Mouse (Mus musculus): Measurements from ENCODE around the gene Wiz. TPM values are rescaled to one million over a fixed set of nuclear protein-coding genes. Genes with fewer than 3 reads are reported as not detected.

Wiz gene
- polyA plus RNA-seq, 1 experiment from 2014 or later = 16.2 TPM

DNA sequence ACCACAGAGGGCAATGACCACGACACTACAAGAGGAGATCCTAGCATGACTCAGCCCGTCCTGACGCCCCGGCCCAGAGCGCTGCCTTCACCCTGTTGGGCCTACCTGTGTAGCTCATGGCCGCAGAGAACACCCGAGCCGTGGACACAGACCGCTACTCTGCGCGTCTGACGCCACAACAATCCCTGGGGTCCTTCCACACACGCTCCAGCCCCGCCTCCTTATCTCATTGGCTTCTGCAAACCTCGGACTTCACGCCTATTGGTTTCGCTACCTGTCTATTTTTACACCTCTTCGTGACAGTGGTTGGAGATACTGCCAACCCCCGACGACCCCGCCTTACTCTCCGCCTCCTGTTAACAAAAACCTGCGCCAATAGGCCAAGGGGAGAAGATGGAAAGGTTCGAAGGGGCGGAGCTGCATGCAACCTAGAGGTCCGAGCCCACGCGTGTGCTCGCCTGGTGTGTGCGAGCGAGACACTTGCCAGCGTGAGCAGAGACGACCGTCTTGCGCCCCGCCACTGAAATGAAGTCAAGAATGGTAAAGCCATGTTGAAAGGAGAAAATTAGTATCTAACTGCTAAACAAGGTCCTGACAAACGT lies 38.8 kb downstream of the Wiz start, which contains the start of gene Akap8l:
Akap8l (minus strand) TSS at position 226 of the 602 bp plus-strand sequence.
- Histone ChIP-seq H3K27me3 (ENCODE audit: control insufficient read depth, insufficient read depth, low read length) (no peaks in the 10 kb centered on the region), H3K27ac (ENCODE audit: low read depth, low read length) (peak within 1 kb of the TSS; percentile 76), H3K4me2 (peak within 1 kb of the TSS; percentile 89), H3K4me1 (ENCODE audit: control insufficient read depth, insufficient read depth, low read length) (peaks cover 9% of the 10 kb centered on the region), H3K9me3 (replicated peaks; ENCODE audit: control insufficient read depth, low read length) (no peaks in the 10 kb centered on the region), H3K9ac (ENCODE audit: low read depth, low read length) (peak within 1 kb of the TSS; percentile 92), H3K4me3 (ENCODE audit: low read depth, low read length) (peak within 1 kb of the TSS; percentile 93), H3K36me3 (ENCODE audit: control insufficient read depth, insufficient read depth, low read length) (peaks cover 6% of the 10 kb centered on the region; the same call in 1 of the 2 replicates)
- ATAC-seq (replicated peaks; ENCODE audit: insufficient number of reproducible peaks, low FRiP score, low TSS enrichment) = peak; percentile 95
- WGBS (ENCODE audit: insufficient replicate concordance) = under 1% methylated on average over 37 of the region's 37 CpGs

DNA sequence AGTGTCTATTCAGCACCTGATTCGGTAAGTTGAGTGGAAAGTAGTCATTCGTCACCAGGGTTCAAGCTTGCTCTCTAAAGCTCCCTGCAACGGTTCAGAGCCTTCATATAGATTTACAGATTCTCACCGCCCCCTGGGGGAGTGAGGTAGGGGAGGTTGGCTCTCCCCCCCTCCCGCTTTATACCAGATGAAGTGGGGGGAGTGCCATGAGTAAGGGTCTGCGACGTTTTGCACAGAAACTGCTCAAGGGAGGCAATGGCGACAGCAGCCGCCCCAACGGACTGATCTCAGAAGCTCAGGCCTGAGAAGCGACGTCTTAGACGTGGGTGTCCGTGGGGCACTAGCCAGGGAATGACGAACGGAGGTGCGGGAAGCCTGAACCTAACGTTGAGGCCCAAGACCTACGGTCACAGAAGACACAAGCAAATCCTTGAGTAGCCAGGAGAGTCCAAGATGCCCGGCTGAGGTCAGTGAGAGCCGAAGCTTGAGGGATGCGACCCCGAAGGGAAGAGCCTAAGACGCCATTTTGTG lies 39.3 kb downstream of the Wiz start:
- H3K9me3 ChIP-seq (replicated peaks; ENCODE audit: control insufficient read depth, low read length) = no peaks in the 10 kb centered on the region
- H3K27me3 ChIP-seq (ENCODE audit: control insufficient read depth, insufficient read depth, low read length) = no peaks in the 10 kb centered on the region
- H3K4me2 ChIP-seq = peak overlapping the region; percentile 89
- H3K9ac ChIP-seq (ENCODE audit: low read depth, low read length) = peak overlapping the region; percentile 92
- peak overlapping the region; percentile 76 for H3K27ac ChIP-seq (ENCODE audit: low read depth, low read length)
- peak overlapping the region; percentile 93 for H3K4me3 ChIP-seq (ENCODE audit: low read depth, low read length)
- peaks cover 9% of the 10 kb centered on the region for H3K4me1 ChIP-seq (ENCODE audit: control insufficient read depth, insufficient read depth, low read length)
- peaks cover 3% of the 10 kb centered on the region; the same call in 1 of the 2 replicates for H3K36me3 ChIP-seq (ENCODE audit: control insufficient read depth, insufficient read depth, low read length)
- 0 out of 2 replicates have a peak, but pooled peaks have one; percentile 11 for ATAC-seq (replicated peaks; ENCODE audit: insufficient number of reproducible peaks, low FRiP score, low TSS enrichment)
- WGBS (ENCODE audit: insufficient replicate concordance) = under 1% methylated on average over 24 of the region's 24 CpGs

DNA sequence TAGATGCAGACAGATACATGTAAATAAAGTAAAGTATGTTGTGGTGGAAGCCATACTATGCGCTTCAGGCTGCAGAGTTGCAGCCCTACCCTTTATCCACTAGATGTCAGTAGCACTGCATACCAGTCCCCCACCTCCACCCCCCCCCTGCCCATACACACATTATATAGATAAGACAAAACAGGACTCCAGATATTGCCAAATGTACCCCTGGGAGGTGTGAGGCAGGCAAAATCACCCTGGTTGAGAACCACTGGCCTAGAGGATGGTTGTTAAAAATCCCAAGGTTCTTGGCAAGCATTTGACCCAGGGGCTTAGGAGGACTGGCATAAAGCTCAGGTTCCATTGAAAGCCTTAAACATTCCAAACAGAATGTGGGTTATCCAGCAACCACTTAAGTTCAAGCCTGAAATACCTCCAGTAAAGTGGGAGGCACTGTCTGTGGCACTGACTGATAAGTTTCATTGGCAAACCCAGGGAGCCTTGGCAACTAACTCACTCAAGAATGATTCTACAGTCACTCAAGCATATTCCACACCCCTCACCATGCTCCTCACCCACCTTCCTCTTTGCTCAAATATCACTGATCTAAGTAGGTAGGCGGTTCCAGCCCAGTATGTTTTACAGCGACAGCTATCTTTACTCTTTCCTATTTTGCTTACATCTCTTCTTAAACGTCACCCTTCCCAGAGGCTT lies 40.1 kb downstream of the Wiz start:
- H3K36me3 ChIP-seq (ENCODE audit: control insufficient read depth, insufficient read depth, low read length) = no peaks in the 10 kb centered on the region; the same call in 1 of the 2 replicates
- H3K9me3 ChIP-seq (replicated peaks; ENCODE audit: control insufficient read depth, low read length) = no peaks in the 10 kb centered on the region
- peaks cover 9% of the 10 kb centered on the region for H3K4me1 ChIP-seq (ENCODE audit: control insufficient read depth, insufficient read depth, low read length)
- WGBS (ENCODE audit: insufficient replicate concordance) = 6% methylated on average over 4 of the region's 4 CpGs
- H3K27ac ChIP-seq (ENCODE audit: low read depth, low read length) = peak overlapping the region; percentile 76; the same call in 1 of the 2 replicates
- no peaks in the 10 kb centered on the region for H3K27me3 ChIP-seq (ENCODE audit: control insufficient read depth, insufficient read depth, low read length)
- ATAC-seq (replicated peaks; ENCODE audit: insufficient number of reproducible peaks, low FRiP score, low TSS enrichment) = no peak; the same call in 1 of the 2 replicates
- H3K4me2 ChIP-seq = peak overlapping the region; percentile 89
- H3K9ac ChIP-seq (ENCODE audit: low read depth, low read length) = peak overlapping the region; percentile 92
- H3K4me3 ChIP-seq (ENCODE audit: low read depth, low read length) = peak overlapping the region; percentile 93

DNA sequence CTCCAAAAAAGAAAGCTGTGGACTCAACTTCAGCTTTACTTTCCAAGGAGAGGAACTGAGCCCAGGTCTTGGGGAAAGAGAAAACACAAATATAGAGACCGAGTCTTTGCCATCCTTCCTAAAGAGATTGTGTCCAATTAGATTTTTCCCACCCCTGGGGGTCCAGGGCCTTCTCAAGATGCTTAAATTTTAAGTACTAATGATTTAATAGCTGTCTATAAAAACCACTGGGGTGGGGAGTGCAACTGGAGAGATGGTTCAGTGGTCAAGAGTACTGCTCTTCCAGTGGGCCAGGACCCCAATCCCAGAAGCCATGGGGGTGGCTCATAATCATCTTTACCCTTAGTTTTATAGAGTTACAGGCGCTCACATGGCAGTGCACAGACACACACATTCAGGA lies 40.8 kb downstream of the Wiz start:
- no peak for ATAC-seq (replicated peaks; ENCODE audit: insufficient number of reproducible peaks, low FRiP score, low TSS enrichment)
- Histone ChIP-seq H3K9me3 (replicated peaks; ENCODE audit: control insufficient read depth, low read length) (no peaks in the 10 kb centered on the region), H3K36me3 (ENCODE audit: control insufficient read depth, insufficient read depth, low read length) (no peaks in the 10 kb centered on the region; the same call in 1 of the 2 replicates), H3K27ac (ENCODE audit: low read depth, low read length) (no peak overlapping the region), H3K9ac (ENCODE audit: low read depth, low read length) (0 out of 2 replicates have a peak overlapping the region, but pooled peaks have one; percentile 35), H3K4me2 (peak overlapping the region; percentile 89), H3K4me3 (ENCODE audit: low read depth, low read length) (no peak overlapping the region), H3K4me1 (ENCODE audit: control insufficient read depth, insufficient read depth, low read length) (peaks cover 9% of the 10 kb centered on the region), H3K27me3 (ENCODE audit: control insufficient read depth, insufficient read depth, low read length) (no peaks in the 10 kb centered on the region)
- WGBS (ENCODE audit: insufficient replicate concordance) = 84% methylated on average over 2 of the region's 2 CpGs

DNA sequence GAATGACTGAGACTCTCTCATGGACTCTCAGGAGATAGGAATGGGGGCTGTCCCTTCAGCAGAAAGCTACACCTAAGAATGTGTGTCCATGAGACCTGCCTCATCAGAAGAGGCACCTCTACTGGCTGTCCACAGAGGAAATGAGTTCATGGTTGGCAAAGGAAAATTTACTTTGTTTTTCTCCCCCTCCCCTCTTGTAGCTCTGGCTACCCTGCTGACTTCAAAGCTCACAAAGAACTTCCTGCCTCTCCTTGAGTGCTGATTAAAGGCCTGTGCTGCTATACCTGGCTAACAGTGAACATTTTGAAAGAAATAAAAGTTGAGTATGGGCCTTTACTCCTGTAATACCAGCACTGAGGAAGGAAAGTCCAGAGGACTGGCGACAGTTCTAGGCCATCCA lies 48.1 kb downstream of the Wiz start:
- no peaks in the 10 kb centered on the region for H3K4me1 ChIP-seq (ENCODE audit: control insufficient read depth, insufficient read depth, low read length)
- no peaks in the 10 kb centered on the region for H3K9me3 ChIP-seq (replicated peaks; ENCODE audit: control insufficient read depth, low read length)
- no peak overlapping the region for H3K4me3 ChIP-seq (ENCODE audit: low read depth, low read length)
- no peak overlapping the region for H3K4me2 ChIP-seq
- no peaks in the 10 kb centered on the region for H3K27me3 ChIP-seq (ENCODE audit: control insufficient read depth, insufficient read depth, low read length)
- WGBS (ENCODE audit: insufficient replicate concordance) = 85% methylated on average over 1 of the region's 1 CpGs
- H3K9ac ChIP-seq (ENCODE audit: low read depth, low read length) = no peak overlapping the region
- no peak for ATAC-seq (replicated peaks; ENCODE audit: insufficient number of reproducible peaks, low FRiP score, low TSS enrichment)
- peaks cover 7% of the 10 kb centered on the region; the same call in 1 of the 2 replicates for H3K36me3 ChIP-seq (ENCODE audit: control insufficient read depth, insufficient read depth, low read length)
- no peak overlapping the region for H3K27ac ChIP-seq (ENCODE audit: low read depth, low read length)

DNA sequence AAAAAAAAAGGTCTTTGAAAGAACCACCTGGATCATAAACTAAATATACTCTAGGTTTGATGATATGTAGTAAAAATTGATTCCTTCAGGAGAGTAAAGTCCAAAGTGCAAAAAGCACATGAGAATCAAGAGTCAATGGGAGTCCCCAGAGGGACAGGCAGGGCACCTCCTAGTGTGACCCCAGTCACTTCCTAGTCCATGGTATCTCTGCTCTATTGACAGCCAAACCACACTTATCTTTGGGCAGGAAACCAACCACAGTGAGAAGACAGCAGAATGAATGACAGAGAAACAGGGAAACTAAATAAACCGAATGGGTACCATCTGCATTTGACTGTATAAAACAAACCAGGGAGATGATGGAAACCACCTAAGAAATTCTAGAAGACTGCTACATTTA lies 49.1 kb downstream of the Wiz start:
- Histone ChIP-seq H3K4me1 (ENCODE audit: control insufficient read depth, insufficient read depth, low read length) (no peaks in the 10 kb centered on the region), H3K9ac (ENCODE audit: low read depth, low read length) (no peak overlapping the region), H3K27me3 (ENCODE audit: control insufficient read depth, insufficient read depth, low read length) (no peaks in the 10 kb centered on the region), H3K4me2 (no peak overlapping the region), H3K36me3 (ENCODE audit: control insufficient read depth, insufficient read depth, low read length) (peaks cover 16% of the 10 kb centered on the region), H3K4me3 (ENCODE audit: low read depth, low read length) (no peak overlapping the region), H3K9me3 (replicated peaks; ENCODE audit: control insufficient read depth, low read length) (no peaks in the 10 kb centered on the region), H3K27ac (ENCODE audit: low read depth, low read length) (no peak overlapping the region)
- WGBS (ENCODE audit: insufficient replicate concordance) = 55% methylated on average over 1 of the region's 1 CpGs
- no peak for ATAC-seq (replicated peaks; ENCODE audit: insufficient number of reproducible peaks, low FRiP score, low TSS enrichment)

DNA sequence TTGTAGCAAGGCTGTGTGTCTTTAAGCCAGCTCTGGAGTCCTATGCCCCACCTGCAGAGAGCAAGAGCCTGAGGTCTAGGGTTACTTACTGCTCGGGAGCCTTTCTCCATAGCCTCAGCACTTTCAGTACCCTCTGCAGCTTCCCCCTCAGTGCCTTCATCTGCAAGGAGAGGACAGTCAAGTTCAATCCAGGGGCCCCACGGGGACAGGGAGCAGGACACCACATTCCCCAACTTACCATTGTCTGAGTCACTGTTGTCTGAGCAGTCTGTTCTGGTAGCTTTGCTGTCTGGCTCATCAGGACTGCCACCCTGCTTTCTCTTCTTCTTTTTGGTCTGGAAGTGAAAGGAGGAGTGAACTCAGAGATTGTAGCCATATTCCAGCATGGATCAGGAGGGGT lies 53.4 kb downstream of the Wiz start:
- H3K9ac ChIP-seq (ENCODE audit: low read depth, low read length) = no peak overlapping the region
- H3K4me3 ChIP-seq (ENCODE audit: low read depth, low read length) = no peak overlapping the region
- no peak for ATAC-seq (replicated peaks; ENCODE audit: insufficient number of reproducible peaks, low FRiP score, low TSS enrichment)
- H3K4me1 ChIP-seq (ENCODE audit: control insufficient read depth, insufficient read depth, low read length) = no peaks in the 10 kb centered on the region; the same call in 1 of the 2 replicates
- H3K36me3 ChIP-seq (ENCODE audit: control insufficient read depth, insufficient read depth, low read length) = peaks cover 44% of the 10 kb centered on the region
- 73% methylated on average over 2 of the region's 2 CpGs for WGBS (ENCODE audit: insufficient replicate concordance)
- H3K9me3 ChIP-seq (replicated peaks; ENCODE audit: control insufficient read depth, low read length) = no peaks in the 10 kb centered on the region
- H3K27ac ChIP-seq (ENCODE audit: low read depth, low read length) = no peak overlapping the region
- no peaks in the 10 kb centered on the region for H3K27me3 ChIP-seq (ENCODE audit: control insufficient read depth, insufficient read depth, low read length)
- H3K4me2 ChIP-seq = no peak overlapping the region

DNA sequence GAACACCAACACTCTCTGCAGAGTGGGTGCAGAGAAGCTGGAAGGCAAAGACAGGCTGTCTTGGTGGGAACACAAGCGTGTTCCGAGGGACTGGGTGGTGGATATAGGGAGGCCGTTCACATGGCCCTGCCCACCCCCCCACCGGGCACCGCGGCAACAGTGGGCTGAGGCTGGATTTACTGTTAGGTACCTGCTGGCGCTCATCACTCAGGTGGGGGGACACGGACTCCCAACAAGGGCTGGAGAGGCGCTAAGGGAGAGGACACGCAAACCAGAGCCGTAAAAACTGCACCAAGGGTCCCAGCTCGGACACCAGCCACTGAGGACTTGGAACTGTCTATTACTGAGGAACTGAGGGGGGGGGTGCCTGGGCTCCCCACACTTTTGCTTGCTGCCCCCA lies 54.3 kb downstream of the Wiz start:
- no peak overlapping the region for H3K9ac ChIP-seq (ENCODE audit: low read depth, low read length)
- no peaks in the 10 kb centered on the region; the same call in 1 of the 2 replicates for H3K4me1 ChIP-seq (ENCODE audit: control insufficient read depth, insufficient read depth, low read length)
- peaks cover 44% of the 10 kb centered on the region for H3K36me3 ChIP-seq (ENCODE audit: control insufficient read depth, insufficient read depth, low read length)
- H3K27ac ChIP-seq (ENCODE audit: low read depth, low read length) = no peak overlapping the region
- ATAC-seq (replicated peaks; ENCODE audit: insufficient number of reproducible peaks, low FRiP score, low TSS enrichment) = no peak
- H3K4me2 ChIP-seq = no peak overlapping the region
- no peaks in the 10 kb centered on the region for H3K9me3 ChIP-seq (replicated peaks; ENCODE audit: control insufficient read depth, low read length)
- H3K4me3 ChIP-seq (ENCODE audit: low read depth, low read length) = no peak overlapping the region
- 96% methylated on average over 12 of the region's 12 CpGs for WGBS (ENCODE audit: insufficient replicate concordance)
- no peaks in the 10 kb centered on the region for H3K27me3 ChIP-seq (ENCODE audit: control insufficient read depth, insufficient read depth, low read length)

Data from heart, embryonic 11.5 days (tissue).